Mouse (Mus musculus) lung, embryonic 15.5 days (tissue): Measurements from ENCODE around the gene Stub1. TPM values are rescaled to one million over a fixed set of nuclear protein-coding genes. Genes with fewer than 3 reads are reported as not detected.
A peak's percentile ranks its signal among the peaks of the same experiment; 100 is the strongest.

Experiments used
- ATAC-seq: fragments of 200-750 bp; cut with Nextera tagmentation; 2 replicates; pipeline ENCODE4 v1.8.0; 2017; ENCODE audit warnings: moderate number of reproducible peaks, borderline replicate concordance; ENCODE audit not compliant: low FRiP score, low TSS enrichment; ENCODE audit errors: extremely low read depth
- H3K27ac ChIP-seq: fragments of 300-500 bp; sonication (generic); 2 replicates; pipeline ENCODE4 v1.5.1; 2015; ENCODE audit warnings: moderate library complexity, mild to moderate bottlenecking, inconsistent platforms
- H3K27me3 ChIP-seq: fragments of 300-500 bp; sonication (generic); 2 replicates; pipeline ENCODE4 v1.6.1; 2015; ENCODE audit warnings: inconsistent platforms
- H3K36me3 ChIP-seq: fragments of 300-500 bp; sonication (generic); 2 replicates; pipeline ENCODE4 v1.6.1; 2015; ENCODE audit warnings: inconsistent platforms
- H3K4me1 ChIP-seq: fragments of 300-500 bp; sonication (generic); 2 replicates; pipeline ENCODE4 v1.6.1; 2015; ENCODE audit warnings: inconsistent platforms
- H3K4me2 ChIP-seq: fragments of 300-500 bp; sonication (generic); 2 replicates; pipeline ENCODE4 v1.6.1; 2015; ENCODE audit warnings: inconsistent platforms, mild to moderate bottlenecking, moderate library complexity
- H3K4me3 ChIP-seq: fragments of 300-500 bp; sonication (generic); 2 replicates; pipeline ENCODE4 v1.5.1; 2015; ENCODE audit warnings: mild to moderate bottlenecking, inconsistent platforms
- H3K9ac ChIP-seq: fragments of 300-500 bp; sonication (generic); 2 replicates; pipeline ENCODE4 v1.6.1; 2015; ENCODE audit warnings: inconsistent platforms
- H3K9me3 ChIP-seq: fragments of 300-500 bp; sonication (generic); 2 replicates; pipeline ENCODE4 v1.6.1; 2016; ENCODE audit warnings: inconsistent platforms
- WGBS: fragments of 180-500 bp; shearing (Covaris S2); methylation state at CpG from one replicate; pipeline ENCODE4 v1.1.7; 2015; 5-methylcytosine and 5-hydroxymethylcytosine counted together
- polyA plus RNA-seq: library from polyadenylated mRNA; unstranded; fragments of >200 nt; fragmentation: Nextera tagmentation; extraction: Ambion mirVana; gene quantifications from 2 replicates; pipeline ENCODE4 v1.2.1, GENCODE M21; 2015

Stub1 gene
- polyA plus RNA-seq, 1 experiment from 2014 or later: 349 TPM

- 75% methylated on average over 3 of the region's 3 CpGs for WGBS
- Histone ChIP-seq H3K36me3 (peaks cover 48% of the 10 kb centered on the region), H3K27me3 (no peaks in the 10 kb centered on the region), H3K9ac (no peak overlapping the region), H3K4me1 (peaks cover 15% of the 10 kb centered on the region), H3K27ac (no peak overlapping the region), H3K4me2 (no peak overlapping the region), H3K9me3 (no peaks in the 10 kb centered on the region), H3K4me3 (no peak overlapping the region)
- no peak for ATAC-seq
These were observed 9.3 kb upstream of the Stub1 start for GRCm38 (mm10) chr17:25842509-25842908.

GRCm38 (mm10) chr17:25841117-25841880 lies 8.1 kb upstream of the Stub1 start, which contains the start of gene Gm20683:
TSS of gene Gm20683 (minus strand) at chr17:25841763.
- Histone ChIP-seq H3K27ac (no peak within 1 kb of the TSS), H3K4me2 (no peak within 1 kb of the TSS), H3K4me3 (no peak within 1 kb of the TSS), H3K36me3 (peaks cover 40% of the 10 kb centered on the region), H3K4me1 (peaks cover 27% of the 10 kb centered on the region), H3K27me3 (no peaks in the 10 kb centered on the region), H3K9ac (no peak within 1 kb of the TSS), H3K9me3 (no peaks in the 10 kb centered on the region)
- no peak for ATAC-seq
- WGBS: 90% methylated on average over 22 of the region's 22 CpGs

GRCm38 (mm10) chr17:25840519-25840918 lies 7.3 kb upstream of the Stub1 start:
- Histone ChIP-seq H3K27me3 (no peaks in the 10 kb centered on the region), H3K4me3 (no peak overlapping the region), H3K36me3 (peaks cover 40% of the 10 kb centered on the region), H3K9ac (no peak overlapping the region), H3K4me2 (no peak overlapping the region), H3K9me3 (no peaks in the 10 kb centered on the region), H3K4me1 (peaks cover 34% of the 10 kb centered on the region), H3K27ac (no peak overlapping the region)
- no peak for ATAC-seq
- 96% methylated on average over 6 of the region's 6 CpGs for WGBS

GRCm38 (mm10) chr17:25839455-25840235 lies 6.4 kb upstream of the Stub1 start:
- WGBS: 81% methylated on average over 14 of the region's 14 CpGs
- Histone ChIP-seq H3K27ac (no peak overlapping the region), H3K4me3 (no peak overlapping the region), H3K4me1 (peaks cover 40% of the 10 kb centered on the region), H3K9ac (no peak overlapping the region), H3K9me3 (no peaks in the 10 kb centered on the region), H3K36me3 (peaks cover 40% of the 10 kb centered on the region), H3K27me3 (no peaks in the 10 kb centered on the region), H3K4me2 (no peak overlapping the region)
- ATAC-seq: no peak

- no peaks in the 10 kb centered on the region for H3K9me3 ChIP-seq
- WGBS: 77% methylated on average over 4 of the region's 4 CpGs
- H3K27me3 ChIP-seq: no peaks in the 10 kb centered on the region
- no peak for ATAC-seq
- H3K9ac ChIP-seq: no peak overlapping the region
- H3K4me2 ChIP-seq: no peak overlapping the region
- peaks cover 40% of the 10 kb centered on the region for H3K36me3 ChIP-seq
- no peak overlapping the region for H3K4me3 ChIP-seq
- H3K4me1 ChIP-seq: peaks cover 46% of the 10 kb centered on the region
- H3K27ac ChIP-seq: no peak overlapping the region
These were observed 5.7 kb upstream of the Stub1 start for GRCm38 (mm10) chr17:25838904-25839303.

- H3K4me2 ChIP-seq: peak overlapping the region; percentile 76
- no peak for ATAC-seq
These were observed 4.3 kb upstream of the Stub1 start for GRCm38 (mm10) chr17:25837533-25837932.

GRCm38 (mm10) chr17:25837076-25837410 lies 3.8 kb upstream of the Stub1 start, which contains the start of gene Rhbdl1:
TSS of gene Rhbdl1 (minus strand) at chr17:25837295.
- Histone ChIP-seq H3K4me2 (peak within 1 kb of the TSS; percentile 76), H3K4me1 (peaks cover 40% of the 10 kb centered on the region), H3K9me3 (no peaks in the 10 kb centered on the region), H3K36me3 (peaks cover 34% of the 10 kb centered on the region), H3K4me3 (peak within 1 kb of the TSS; percentile 31), H3K9ac (peak within 1 kb of the TSS; percentile 49), H3K27ac (0 out of 2 replicates have a peak within 1 kb of the TSS, but pooled peaks have one; percentile 21), H3K27me3 (no peaks in the 10 kb centered on the region)
- WGBS: under 1% methylated on average over 29 of the region's 29 CpGs
- ATAC-seq: no peak

More at GRCm38 (mm10) chr17:25837533-25837932, 4.3 kb upstream of the Stub1 start:
- H3K9me3 ChIP-seq: no peaks in the 10 kb centered on the region
- peaks cover 39% of the 10 kb centered on the region for H3K36me3 ChIP-seq
- no peak overlapping the region for H3K9ac ChIP-seq
- H3K27me3 ChIP-seq: no peaks in the 10 kb centered on the region
- H3K4me1 ChIP-seq: peaks cover 39% of the 10 kb centered on the region
- WGBS: 41% methylated on average over 3 of the region's 3 CpGs
- no peak overlapping the region for H3K27ac ChIP-seq
- H3K4me3 ChIP-seq: peak overlapping the region; percentile 31; the same call in 1 of the 2 replicates

- Histone ChIP-seq H3K4me3 (peak overlapping the region; percentile 31), H3K9me3 (no peaks in the 10 kb centered on the region), H3K4me2 (peak overlapping the region; percentile 76), H3K9ac (peak overlapping the region; percentile 49), H3K27me3 (no peaks in the 10 kb centered on the region), H3K27ac (0 out of 2 replicates have a peak overlapping the region, but pooled peaks have one; percentile 21), H3K4me1 (peaks cover 45% of the 10 kb centered on the region), H3K36me3 (peaks cover 32% of the 10 kb centered on the region)
- ATAC-seq: no peak
- 25% methylated on average over 19 of the region's 23 CpGs for WGBS
These were observed 3.3 kb upstream of the Stub1 start for GRCm38 (mm10) chr17:25836397-25837075.

- 89% methylated on average over 16 of the region's 16 CpGs for WGBS
- Histone ChIP-seq H3K4me2 (no peak overlapping the region; the same call in 1 of the 2 replicates), H3K9me3 (no peaks in the 10 kb centered on the region), H3K36me3 (peaks cover 32% of the 10 kb centered on the region), H3K9ac (no peak overlapping the region), H3K27ac (no peak overlapping the region), H3K4me3 (no peak overlapping the region), H3K27me3 (no peaks in the 10 kb centered on the region), H3K4me1 (peaks cover 52% of the 10 kb centered on the region)
- ATAC-seq: no peak
These were observed 2.6 kb upstream of the Stub1 start for GRCm38 (mm10) chr17:25835816-25836215.

- ATAC-seq: no peak
- 98% methylated on average over 7 of the region's 7 CpGs for WGBS
- Histone ChIP-seq H3K9ac (no peak overlapping the region), H3K4me1 (peaks cover 57% of the 10 kb centered on the region), H3K4me2 (peak overlapping the region; percentile 88; the same call in 1 of the 2 replicates), H3K27ac (no peak overlapping the region), H3K36me3 (peaks cover 32% of the 10 kb centered on the region), H3K4me3 (peak overlapping the region; percentile 82; the same call in 1 of the 2 replicates), H3K9me3 (no peaks in the 10 kb centered on the region), H3K27me3 (no peaks in the 10 kb centered on the region)
These were observed 2.1 kb upstream of the Stub1 start for GRCm38 (mm10) chr17:25835301-25835700.

- WGBS: 81% methylated on average over 12 of the region's 12 CpGs
- peaks cover 31% of the 10 kb centered on the region for H3K36me3 ChIP-seq
- H3K9ac ChIP-seq: peak overlapping the region; percentile 73
- ATAC-seq: no peak
- H3K27me3 ChIP-seq: no peaks in the 10 kb centered on the region
- peak overlapping the region; percentile 82 for H3K4me3 ChIP-seq
- peak overlapping the region; percentile 88 for H3K4me2 ChIP-seq
- no peaks in the 10 kb centered on the region for H3K9me3 ChIP-seq
- 0 out of 2 replicates have a peak overlapping the region, but pooled peaks have one; percentile 98 for H3K27ac ChIP-seq
- peaks cover 63% of the 10 kb centered on the region for H3K4me1 ChIP-seq
These were observed 1.5 kb upstream of the Stub1 start for GRCm38 (mm10) chr17:25834595-25835222.
